Mouse (Mus musculus) bone marrow macrophage, adult 2 months (primary cell): ENCODE measurements around the gene Akap13.

Experiments
- CTCF ChIP-seq: IDR thresholded peaks from 2 replicates; pipeline ENCODE4 v1.5.1; 2012; ENCODE audit warnings: low read depth, mild to moderate bottlenecking, low read length, moderate library complexity
- POLR2A ChIP-seq: IDR thresholded peaks from 2 replicates; pipeline ENCODE4 v1.6.1; 2012; ENCODE audit warnings: mild to moderate bottlenecking, low read depth, low read length, borderline replicate concordance

DNA sequence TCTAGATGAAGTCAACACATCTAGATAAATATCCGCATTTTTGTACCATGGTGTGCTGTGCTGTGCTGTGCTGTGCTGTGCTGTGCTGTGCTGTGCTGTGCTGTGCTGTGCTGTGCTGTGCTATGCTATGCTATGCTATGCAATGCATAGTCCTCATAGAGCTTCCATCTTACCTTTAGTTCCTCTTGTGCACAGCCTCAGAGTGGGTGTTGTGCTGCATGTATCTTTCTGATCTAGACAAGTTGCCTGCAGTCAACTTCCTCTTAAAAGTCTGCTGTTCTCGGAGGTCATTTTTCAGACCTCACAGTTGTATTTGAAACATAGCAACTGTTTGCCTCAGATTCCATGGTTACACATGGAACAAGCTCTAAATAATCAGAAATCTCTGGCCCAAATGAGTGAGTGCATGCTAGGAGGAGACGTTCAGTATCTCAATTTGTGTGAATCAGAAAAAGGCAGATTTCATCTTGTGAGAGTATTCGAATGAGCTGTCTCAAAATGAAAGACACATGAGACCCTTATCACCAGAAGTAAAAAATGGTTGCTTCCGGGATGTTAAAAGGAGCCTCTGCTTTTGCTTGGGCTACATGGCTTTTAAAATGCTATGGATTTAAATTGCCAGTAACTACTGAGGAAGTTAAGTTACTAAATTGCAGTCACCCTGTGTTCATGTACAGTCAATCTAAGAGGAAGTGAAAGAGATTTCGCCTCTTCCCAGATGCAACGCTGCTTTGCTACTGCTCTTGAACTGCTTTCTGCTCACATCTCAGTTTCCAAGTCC, 230.9 kb downstream of the Akap13 start:
- TF ChIP-seq CTCF (no peak), POLR2A (no peak)
